Mouse (Mus musculus) monocyte, adult 5-6 weeks (primary cell): ENCODE measurements around the gene Slc38a2. TPM values are rescaled to one million over a fixed set of nuclear protein-coding genes. Genes with fewer than 3 reads are reported as not detected.

ENCODE experiments used
- ATAC-seq: fragments of 153-309, 156-312 bp; replicated peaks from 2 replicates; pipeline ENCODE4 v1.8.0; 2017; ENCODE audit warnings: mild to moderate bottlenecking; ENCODE audit not compliant: low TSS enrichment, insufficient number of reproducible peaks, severe bottlenecking, poor library complexity, low FRiP score
- total RNA-seq: library from RNA; stranded (forward); fragments of 200-1000, 200-491, 200-594 nt; gene quantifications from 3 replicates; pipeline ENCODE4 v1.2.3, GENCODE M21; 2017

The Slc38a2 gene
- total RNA-seq, 1 experiment from 2014 or later, result 68.3 TPM

DNA sequence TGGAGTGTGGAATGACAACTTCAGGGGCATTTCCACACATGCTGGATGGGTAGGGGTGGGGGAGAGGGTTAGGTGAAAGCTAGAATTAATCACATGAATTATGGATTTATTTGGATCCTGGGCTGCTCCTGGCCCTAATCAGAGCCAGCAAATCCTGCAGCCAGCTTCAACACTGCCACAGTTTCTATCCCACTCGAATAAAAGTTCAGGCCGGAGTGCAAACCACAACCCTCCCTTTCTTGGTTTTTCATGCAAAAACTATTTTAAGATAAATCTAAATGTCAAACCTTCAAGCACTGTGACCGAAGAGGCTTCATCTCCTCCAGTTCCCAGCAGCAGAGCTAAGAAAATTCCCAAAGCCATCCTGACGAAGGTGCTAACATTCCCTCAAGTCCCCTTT, 28.8 kb upstream of the Slc38a2 start:
- no peak for ATAC-seq

GRCm38 (mm10) chr15:96724506-96724905, 25.0 kb upstream of the Slc38a2 start:
- ATAC-seq, result no peak

GRCm38 (mm10) chr15:96722228-96722627, 22.7 kb upstream of the Slc38a2 start:
- peak; percentile 42; the same call in 1 of the 2 replicates for ATAC-seq

DNA sequence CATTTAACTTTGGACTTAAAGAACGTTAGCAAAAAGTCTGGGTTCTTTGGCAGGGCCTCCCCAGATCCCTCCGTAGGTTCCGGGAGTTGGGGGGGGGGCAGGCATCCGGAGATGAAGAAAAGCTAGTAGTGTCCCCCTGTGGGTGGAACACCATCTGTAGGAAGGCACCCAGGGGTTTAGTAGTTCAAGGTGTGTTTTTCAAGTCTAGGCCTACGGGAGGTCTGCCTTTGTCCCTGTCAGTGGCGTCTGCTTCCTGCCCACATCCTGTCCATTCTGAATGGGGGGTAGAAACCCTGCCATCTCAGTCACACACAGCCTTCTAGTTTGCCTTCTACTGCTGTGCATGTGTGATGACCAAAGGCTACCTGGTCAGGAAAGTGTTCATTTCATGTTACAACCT, 20.6 kb upstream of the Slc38a2 start:
- ATAC-seq, result 0 out of 2 replicates have a peak, but pooled peaks have one; percentile 29

DNA sequence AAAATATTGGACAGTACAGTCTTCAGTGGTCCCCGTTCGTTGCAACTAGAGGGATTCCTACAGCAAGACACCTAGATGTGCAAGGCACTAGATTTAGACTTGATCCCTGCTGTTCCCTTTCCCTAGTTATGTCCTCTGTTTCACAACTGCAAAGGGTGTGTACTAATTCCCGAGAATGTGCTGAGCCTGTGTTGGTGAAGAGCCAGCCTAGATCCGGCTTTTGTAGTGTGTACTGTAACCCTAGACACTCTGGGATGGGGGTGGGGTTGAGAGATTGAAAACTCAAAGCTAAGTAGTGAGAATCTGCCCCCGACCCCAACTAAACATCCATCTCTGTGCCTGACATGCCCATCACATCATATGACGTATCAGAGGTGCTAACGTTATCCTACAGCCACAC, 18.9 kb upstream of the Slc38a2 start:
- ATAC-seq, result no peak

- ATAC-seq, result no peak
These were observed 17.7 kb upstream of the Slc38a2 start for GRCm38 (mm10) chr15:96717181-96717580.

DNA sequence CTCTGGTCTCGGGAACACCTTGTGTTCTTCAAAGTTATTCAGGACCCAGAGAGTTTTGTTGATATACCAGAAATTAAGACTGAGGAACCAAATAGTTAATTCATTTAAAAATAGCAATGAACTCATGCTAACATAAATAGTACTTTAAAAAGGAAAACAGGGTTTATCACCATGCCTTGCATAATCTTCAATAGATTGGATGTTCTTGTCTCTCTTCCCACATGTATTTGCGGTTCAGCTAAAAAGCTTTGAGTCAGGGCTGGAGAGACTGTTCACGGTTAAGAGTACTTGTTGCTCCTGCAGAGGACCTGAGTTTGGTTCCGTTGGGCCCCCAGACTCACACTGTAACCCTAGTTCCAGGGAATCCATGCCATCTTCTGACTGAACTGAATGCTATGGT, 16.8 kb upstream of the Slc38a2 start:
- ATAC-seq, result no peak

- no peak for ATAC-seq
These were observed 16.2 kb upstream of the Slc38a2 start for GRCm38 (mm10) chr15:96715692-96716080.

- peak; percentile 81 for ATAC-seq
These were observed 15.7 kb upstream of the Slc38a2 start for GRCm38 (mm10) chr15:96715079-96715691.

DNA sequence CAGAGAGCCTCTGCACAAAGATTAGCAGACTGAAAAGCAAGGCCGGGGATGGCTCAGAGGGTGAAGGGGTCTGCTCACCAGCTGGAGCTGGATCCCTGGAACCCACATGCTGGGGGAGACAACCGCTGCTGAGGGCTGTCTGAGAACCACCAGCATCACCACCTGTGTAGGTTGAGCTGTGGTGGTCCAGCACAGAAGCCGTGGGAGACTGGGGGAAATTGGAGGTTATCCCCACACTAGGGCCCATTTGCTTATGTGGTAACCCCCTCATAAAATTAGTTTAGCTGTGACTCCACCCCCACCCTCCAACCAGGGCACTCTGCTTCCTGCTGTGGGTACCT, 15.1 kb upstream of the Slc38a2 start:
- no peak for ATAC-seq

DNA sequence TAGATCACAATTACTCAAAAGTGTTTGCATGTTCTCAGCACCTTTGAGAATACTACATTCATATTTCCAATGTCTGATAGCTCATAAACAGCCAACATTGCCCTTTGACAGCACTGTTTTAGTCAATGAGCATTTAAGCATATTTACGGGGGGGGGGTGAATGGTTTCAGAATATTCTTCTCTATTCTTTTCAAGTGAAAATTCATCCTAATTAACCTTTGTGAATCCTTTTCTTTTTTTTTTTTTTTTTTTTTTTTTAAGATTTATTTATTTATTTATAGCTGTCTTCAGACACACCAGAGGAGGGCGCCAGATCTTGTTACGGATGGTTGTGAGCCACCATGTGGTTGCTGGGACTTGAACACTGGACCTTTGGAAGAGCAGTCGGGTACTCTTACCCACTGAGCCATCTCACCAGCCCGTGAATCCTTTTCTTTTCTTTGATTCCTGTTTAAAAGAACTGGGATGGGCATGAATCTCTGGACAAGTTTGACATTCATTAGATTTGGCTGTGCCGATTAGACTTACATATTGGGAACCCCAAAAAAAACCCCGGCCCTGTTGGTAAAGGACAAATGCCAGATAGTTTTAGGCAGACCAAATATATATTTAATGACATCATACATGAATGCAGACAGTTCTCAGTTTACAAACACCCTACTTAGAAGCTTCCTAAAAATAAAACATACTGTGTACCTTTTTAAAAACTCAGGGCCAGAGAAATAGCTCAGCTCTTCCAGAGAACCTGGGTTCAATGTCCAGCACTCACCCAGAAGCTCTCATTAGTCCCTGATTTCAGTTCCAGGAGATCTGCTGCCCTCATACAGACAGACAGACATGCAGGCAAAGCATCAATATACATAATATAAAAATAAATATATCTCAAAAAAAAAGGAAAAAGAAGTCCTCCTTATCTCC, 14.5 kb upstream of the Slc38a2 start:
- no peak for ATAC-seq

- no peak for ATAC-seq
These were observed 12.8 kb upstream of the Slc38a2 start for GRCm38 (mm10) chr15:96712338-96712737.

- no peak for ATAC-seq
These were observed 12.1 kb upstream of the Slc38a2 start for GRCm38 (mm10) chr15:96711664-96712063.

- ATAC-seq, result no peak
These were observed 11.0 kb upstream of the Slc38a2 start for GRCm38 (mm10) chr15:96710352-96711114.

- peak; percentile 88 for ATAC-seq
These were observed 10.2 kb upstream of the Slc38a2 start for GRCm38 (mm10) chr15:96709491-96710351.

DNA sequence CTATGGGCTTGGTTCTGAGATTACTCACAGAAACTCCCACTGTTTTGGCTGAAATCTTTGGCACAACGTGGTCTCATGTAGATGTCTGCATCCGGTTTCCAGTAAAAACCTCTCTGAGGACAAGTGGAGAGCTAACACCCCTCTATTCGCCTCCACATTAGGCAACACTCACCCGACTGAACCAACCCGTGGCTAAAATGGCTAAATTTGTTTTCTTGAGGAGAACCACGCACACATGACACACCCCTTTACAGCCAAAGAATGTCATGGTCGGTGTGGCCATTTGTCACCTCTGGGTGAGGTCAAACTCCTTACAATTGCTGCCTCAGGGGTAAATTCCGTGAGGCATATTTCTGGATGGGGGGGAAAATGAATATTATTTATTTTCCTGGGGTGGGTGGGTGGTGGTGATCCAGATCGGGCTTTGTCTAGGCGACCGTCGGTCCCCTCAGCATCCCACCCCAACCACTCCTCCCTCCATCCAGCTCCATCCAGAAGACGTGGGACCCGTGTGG, 9.5 kb upstream of the Slc38a2 start:
- ATAC-seq, result no peak

- ATAC-seq, result no peak
These were observed 8.9 kb upstream of the Slc38a2 start for GRCm38 (mm10) chr15:96708428-96708827.

GRCm38 (mm10) chr15:96707936-96708335, 8.4 kb upstream of the Slc38a2 start:
- no peak for ATAC-seq
